Mouse (Mus musculus): ENCODE measurements around the gene Gm7030.
"Not testable (repeated sequence)": the region's sequence is repeated elsewhere in the genome, so short reads cannot be mapped to it uniquely, and the experiment has no call there.

DNA sequence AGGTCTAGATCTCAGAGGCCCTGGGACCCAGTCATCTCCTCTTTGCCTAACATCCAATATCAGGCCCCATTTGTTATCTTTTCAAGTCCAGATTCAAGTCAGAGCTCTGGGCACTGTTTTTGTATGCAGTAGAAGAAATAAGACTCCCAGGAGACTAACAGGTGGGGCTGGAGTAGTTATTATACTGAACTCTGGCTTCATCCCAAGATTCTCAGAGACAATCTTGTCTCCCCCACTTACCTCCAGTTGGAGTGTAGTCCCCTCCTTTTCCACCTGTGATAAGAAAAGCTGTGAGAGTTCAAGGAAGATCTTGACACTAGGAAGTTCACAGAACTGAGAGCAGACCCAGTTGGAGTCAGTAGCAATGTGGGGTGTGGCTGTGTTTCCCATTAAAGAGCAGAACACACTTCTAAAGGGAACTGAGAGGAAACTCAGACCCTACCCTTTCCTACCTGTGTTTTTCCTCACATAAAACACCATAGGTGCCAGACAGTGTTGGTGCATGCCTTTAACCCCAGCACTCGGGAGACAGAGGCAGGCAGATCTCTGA is 7.1 kb upstream of the Gm7030 start:
- not testable (repeated sequence) for TF ChIP-seq POLR2A, CTCF (IDR thresholded peaks at IDR 0.05; ENCODE audit: insufficient read depth, low read depth, low read length)

Measured in olfactory bulb, adult 2 months (tissue).